Mouse (Mus musculus): Measurements from ENCODE around the gene Olfr993. TPM values are rescaled to one million over a fixed set of nuclear protein-coding genes. Genes with fewer than 3 reads are reported as not detected.

Gene Olfr993
- polyA plus RNA-seq, 2 experiments, result not detected

- DNase-seq (ENCODE audit: low read depth in 3 of 3, low spot score in 3 of 3), result no peak
- H3K9me3 ChIP-seq (ENCODE audit: control insufficient read depth, low read length), result no peaks in the 10 kb centered on the region
- no peak within 1 kb of the TSS for H3K4me3 ChIP-seq (ENCODE audit: insufficient read depth in 1 of 2, low read depth in 2 of 2, low read length in 2 of 2)
- no peaks in the 10 kb centered on the region for H3K36me3 ChIP-seq (replicated peaks; ENCODE audit: control insufficient read depth, insufficient read depth, low read depth)
- 27% methylated on average over 2 of the region's 2 CpGs for WGBS (ENCODE audit: insufficient replicate concordance)
- H3K4me1 ChIP-seq (replicated peaks; ENCODE audit: control insufficient read depth in 2 of 2, insufficient read depth in 2 of 2, low read length in 1 of 2), result no peaks in the 10 kb centered on the region
- H3K9ac ChIP-seq (replicated peaks), result no peak within 1 kb of the TSS
- no peak within 1 kb of the TSS for H3K4me2 ChIP-seq (ENCODE audit: low read depth)
- ATAC-seq (ENCODE audit: insufficient read depth), result no peak
- H3K27me3 ChIP-seq (ENCODE audit: control insufficient read depth, insufficient read depth, low read length), result no peaks in the 10 kb centered on the region
- H3K27ac ChIP-seq, result no peak within 1 kb of the TSS
- TF ChIP-seq EP300 (IDR thresholded peaks at IDR 0.05; ENCODE audit: low read depth), result no peak
- no peak for TF ChIP-seq CTCF (IDR thresholded peaks at IDR 0.05; ENCODE audit: low read depth)
Observed at GRCm38 (mm10) chr2:85409369-85409768, 5.3 kb downstream of the Olfr993 start, which contains the start of gene Olfr992. Gene Olfr992, minus strand, starts transcription at chr2:85409469.

Other genes with a start within 250 kb of the Olfr993 start
- gene Lrrc55, start 217.7 kb downstream of the Olfr993 start, polyA plus RNA-seq (2012; rRNA removed), result 0.08 TPM in 2 replicates
- 0.04 TPM in 1 of 2 replicates, not detected in the other for gene Lrrc55, start 217.7 kb downstream of the Olfr993 start, polyA plus RNA-seq (2014; fragmentation: Nextera tagmentation; extraction: Ambion mirVana)
- gene Olfr987, start 75.6 kb downstream of the Olfr993 start, polyA plus RNA-seq (2012; rRNA removed), result not detected in 2 replicates
- gene Olfr987, start 75.6 kb downstream of the Olfr993 start, polyA plus RNA-seq (2014; fragmentation: Nextera tagmentation; extraction: Ambion mirVana), result not detected in 2 replicates
- not detected in 2 replicates for gene Olfr988, start 51.6 kb downstream of the Olfr993 start, polyA plus RNA-seq (2012; rRNA removed)
- not detected in 2 replicates for gene Olfr988, start 51.6 kb downstream of the Olfr993 start, polyA plus RNA-seq (2014; fragmentation: Nextera tagmentation; extraction: Ambion mirVana)
- gene Olfr992, start 5.4 kb downstream of the Olfr993 start, polyA plus RNA-seq (2012; rRNA removed), result not detected in 2 replicates
- gene Olfr992, start 5.4 kb downstream of the Olfr993 start, polyA plus RNA-seq (2014; fragmentation: Nextera tagmentation; extraction: Ambion mirVana), result not detected in 2 replicates
- not detected in 2 replicates for gene Olfr994, start 21.6 kb upstream of the Olfr993 start, polyA plus RNA-seq (2012; rRNA removed)
- gene Olfr994, start 21.6 kb upstream of the Olfr993 start, polyA plus RNA-seq (2014; fragmentation: Nextera tagmentation; extraction: Ambion mirVana), result not detected in 2 replicates
- not detected in 2 replicates for gene Olfr995, start 28.8 kb upstream of the Olfr993 start, polyA plus RNA-seq (2012; rRNA removed)
- not detected in 2 replicates for gene Olfr995, start 28.8 kb upstream of the Olfr993 start, polyA plus RNA-seq (2014; fragmentation: Nextera tagmentation; extraction: Ambion mirVana)
- not detected in 2 replicates for gene 4833423E24Rik, start 104.1 kb upstream of the Olfr993 start, polyA plus RNA-seq (2012; rRNA removed)
- gene 4833423E24Rik, start 104.1 kb upstream of the Olfr993 start, polyA plus RNA-seq (2014; fragmentation: Nextera tagmentation; extraction: Ambion mirVana), result not detected in 2 replicates
- not detected in 2 replicates for gene Olfr996, start 164.3 kb upstream of the Olfr993 start, polyA plus RNA-seq (2012; rRNA removed)
- gene Olfr996, start 164.3 kb upstream of the Olfr993 start, polyA plus RNA-seq (2014; fragmentation: Nextera tagmentation; extraction: Ambion mirVana), result not detected in 2 replicates
- not detected in 2 replicates for gene Olfr998, start 174.1 kb upstream of the Olfr993 start, polyA plus RNA-seq (2012; rRNA removed)
- gene Olfr998, start 174.1 kb upstream of the Olfr993 start, polyA plus RNA-seq (2014; fragmentation: Nextera tagmentation; extraction: Ambion mirVana), result not detected in 2 replicates
- gene Olfr1000, start 197.0 kb upstream of the Olfr993 start, polyA plus RNA-seq (2012; rRNA removed), result not detected in 2 replicates
- not detected in 2 replicates for gene Olfr1000, start 197.0 kb upstream of the Olfr993 start, polyA plus RNA-seq (2014; fragmentation: Nextera tagmentation; extraction: Ambion mirVana)
- gene Olfr1002, start 235.8 kb upstream of the Olfr993 start, polyA plus RNA-seq (2012; rRNA removed), result not detected in 2 replicates
- gene Olfr1002, start 235.8 kb upstream of the Olfr993 start, polyA plus RNA-seq (2014; fragmentation: Nextera tagmentation; extraction: Ambion mirVana), result not detected in 2 replicates
- gene Olfr154, start 249.6 kb upstream of the Olfr993 start, polyA plus RNA-seq (2012; rRNA removed), result not detected in 2 replicates
- not detected in 2 replicates for gene Olfr154, start 249.6 kb upstream of the Olfr993 start, polyA plus RNA-seq (2014; fragmentation: Nextera tagmentation; extraction: Ambion mirVana)